ENCODE assay signal across 12 mouse cellular contexts in genomic region chr8:116875798-116876450, GRCm38 (mm10). TPM values are rescaled to one million over a fixed set of nuclear protein-coding genes. Genes with fewer than 3 reads are reported as not detected.
DNase-seq lines count a peak whose midpoint lies in the region; ATAC-seq lines count a peak whose summit lies in the region.
"Had no signal": no experiment of that assay in that cellular context is flagged by ENCODE, and none has a peak within 500 bp of the region (broad histone marks: within the 10 kb centered on the region; RNA-seq: fewer than 3 reads in every experiment).

No protein-coding gene starts in this region.

- peak; percentile 48 to 53; a peak in 1 of 4 replicates for ATAC-seq in hematopoietic stem cell, adult 5-6 weeks (replicated peaks in 1 of 2; ENCODE audit: insufficient read depth in 1 of 2, low FRiP score in 2 of 2, low TSS enrichment in 1 of 2, low read depth in 1 of 2, poor library complexity in 2 of 2, severe bottlenecking in 2 of 2)
- ATAC-seq: hindbrain, embryonic 16.5 days; intestine, postnatal 0 days; lung, postnatal 0 days had no signal

- DNase-seq in A20 (ENCODE audit: low read depth, low spot score): peak; percentile 52
- DNase-seq in CD4-positive helper T cell, adult 2 months (ENCODE audit: low read depth, low spot score): peak; percentile 11
- peak; percentile 34 for DNase-seq in thymus, postnatal 14 days
- DNase-seq in adrenal gland, postnatal 10 days: no peak
- no peak for DNase-seq in c-Kit-positive CD71-positive TER-119-positive erythroid progenitor cells, embryonic 14.5 days (ENCODE audit: low spot score)
- no peak for DNase-seq in gastrocnemius, postnatal 10 days
- DNase-seq: cerebellum, postnatal 10 days; midbrain, embryonic 14.5 days had no signal

RNA-seq across cellular contexts. Expression of gene Cmc2, which starts 45.3 kb away (rescaled TPM):
- 30.6 and 59.6 TPM in 2 replicates for total RNA-seq in hematopoietic stem cell, adult 5-6 weeks (2017)
- 10 to 100 TPM; 40.1 to 46.4 TPM for total RNA-seq in adrenal gland, postnatal 10 days (2021)
- total RNA-seq in gastrocnemius, postnatal 10 days (2021): 10 to 100 TPM; 22.2 to 24.1 TPM

RNA-seq across cellular contexts. Expression of gene Cenpn, which starts 45.6 kb away (rescaled TPM):
- 35.1 and 37.6 TPM in 2 replicates for total RNA-seq in hematopoietic stem cell, adult 5-6 weeks (2017)
- total RNA-seq in adrenal gland, postnatal 10 days (2021): 10 to 100 TPM in 1 of 2 experiments, 1 to 10 TPM in 1; 7.1 to 10.5 TPM
- total RNA-seq in gastrocnemius, postnatal 10 days (2021): 1 to 10 TPM; 3.1 to 5.2 TPM

Comparison
In these comparisons a context has a peak if more than half of its experiments do, and no peak if none do; other contexts are left out.
1. DNase-seq: peak in A20 (single experiment), CD4-positive helper T cell, adult 2 months (single experiment) and thymus, postnatal 14 days (single experiment); none in adrenal gland, postnatal 10 days (single experiment), c-Kit-positive CD71-positive TER-119-positive erythroid progenitor cells, embryonic 14.5 days (single experiment) and gastrocnemius, postnatal 10 days (single experiment).